Mouse (Mus musculus): ENCODE data around the gene Srebf1.

- TF ChIP-seq CTCF (IDR thresholded peaks at IDR 0.05; ENCODE audit: extremely low read depth, insufficient read depth, low read length) (no peak), POLR2A (IDR thresholded peaks at IDR 0.05; ENCODE audit: extremely low read depth, insufficient read depth, low read length) (no peak)
These were observed 14.2 kb downstream of the Srebf1 start for GRCm38 (mm10) chr11:60208201-60208600.

Measured in cortical plate, adult 2 months (tissue).